Mouse (Mus musculus) liver, postnatal 0 days (tissue): ENCODE results near the gene 1700029F12Rik.

Experiments used
- CTCF ChIP-seq: sonication (generic); IDR thresholded peaks from 2 replicates; pipeline ENCODE4 v1.5.1; 2016; ENCODE audit warnings: antibody characterized with exemption, low read depth
- EP300 ChIP-seq: IDR thresholded peaks from 2 replicates; pipeline ENCODE4 v1.6.1; 2016; ENCODE audit warnings: antibody characterized with exemption, low read depth, mild to moderate bottlenecking

- TF ChIP-seq CTCF (no peak), EP300 (no peak)
These were observed 37.6 kb upstream of the 1700029F12Rik start for GRCm38 (mm10) chr13:97071626-97072241.
